Mouse (Mus musculus) embryo, embryonic 11 days (tissue): ENCODE measurements around the gene Appl2.

Experiments used
- DNase-seq: peaks from one replicate; pipeline ENCODE4 v3.0.0-alpha.2; 2015

The Appl2 gene

DNA sequence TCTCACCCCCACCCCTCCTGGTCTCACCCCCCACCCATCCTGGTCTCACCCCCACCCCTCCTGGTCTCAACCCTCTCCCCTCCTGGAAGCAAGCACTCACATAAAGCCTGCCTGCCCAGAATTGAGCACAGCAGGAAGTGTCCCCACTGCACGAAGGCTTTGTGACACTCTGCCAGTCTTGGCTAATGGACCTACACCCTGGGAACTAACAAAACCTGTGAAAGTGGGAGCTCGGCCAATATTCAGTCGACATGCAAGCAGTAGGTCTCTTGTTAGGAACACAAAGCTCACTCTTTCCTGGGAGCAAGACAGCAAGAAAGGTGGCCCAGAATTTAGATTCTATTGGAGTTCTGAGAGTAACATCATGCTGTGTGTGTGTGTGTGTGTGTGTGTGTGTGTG lies 17.6 kb downstream of the Appl2 start:
- no peak for DNase-seq

GRCm38 (mm10) chr10:83629878-83630277 lies 18.7 kb downstream of the Appl2 start:
- DNase-seq, result no peak

- DNase-seq, result no peak
Observed at GRCm38 (mm10) chr10:83629190-83629781, 19.3 kb downstream of the Appl2 start.

- no peak for DNase-seq
Observed at GRCm38 (mm10) chr10:83628241-83628640, 20.3 kb downstream of the Appl2 start.

DNA sequence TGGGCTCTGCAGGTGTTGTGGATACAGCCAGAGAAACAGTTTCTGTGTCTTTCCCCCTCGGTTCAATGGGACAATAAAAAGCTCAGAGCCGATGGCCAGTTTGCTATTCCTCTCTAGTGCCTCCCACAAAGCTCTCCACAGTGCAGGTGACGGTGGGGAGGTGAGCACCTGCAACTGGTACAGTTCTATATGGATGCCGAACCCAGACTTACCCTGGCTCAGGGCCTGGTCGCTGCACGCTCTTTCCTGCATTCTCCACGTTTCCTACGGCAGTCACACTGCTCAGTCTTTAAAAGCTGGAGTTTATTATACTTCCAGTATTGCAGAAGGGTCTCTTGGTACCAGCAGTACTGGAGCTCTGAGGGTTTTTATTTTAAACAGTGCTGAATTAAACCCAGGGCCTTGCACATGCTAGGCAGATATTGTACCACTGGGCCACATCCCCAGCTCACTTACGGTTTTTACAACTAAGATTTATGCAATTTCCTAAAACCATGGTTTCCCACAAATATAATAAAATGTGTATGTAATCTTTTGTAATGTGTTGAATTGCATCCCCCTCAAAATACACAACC lies 21.3 kb downstream of the Appl2 start:
- DNase-seq, result no peak

DNA sequence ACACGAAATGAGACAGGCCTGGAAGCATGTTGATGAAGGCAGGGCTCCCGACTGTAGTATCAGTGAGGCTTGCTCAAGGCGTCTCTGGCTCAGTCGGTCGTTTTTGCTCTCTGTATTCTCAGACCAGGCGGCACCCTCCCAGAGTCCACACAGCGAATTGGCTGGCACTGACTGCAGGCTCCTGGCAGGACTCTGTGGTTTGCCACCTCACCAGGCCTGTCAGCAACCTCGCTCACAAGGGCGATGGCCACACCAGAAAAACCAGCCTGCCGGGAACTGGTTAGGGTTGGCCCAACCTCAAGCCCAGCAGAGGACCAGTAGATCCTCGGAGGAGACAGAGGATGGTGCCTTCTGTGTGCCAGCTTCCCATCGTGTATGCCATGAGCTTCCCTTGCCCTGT lies 23.7 kb downstream of the Appl2 start:
- DNase-seq, result no peak

GRCm38 (mm10) chr10:83624065-83624464 lies 24.5 kb downstream of the Appl2 start:
- no peak for DNase-seq

GRCm38 (mm10) chr10:83620350-83621055 lies 28.0 kb downstream of the Appl2 start:
- no peak for DNase-seq

GRCm38 (mm10) chr10:83618819-83619440 lies 29.6 kb downstream of the Appl2 start:
- no peak for DNase-seq

DNA sequence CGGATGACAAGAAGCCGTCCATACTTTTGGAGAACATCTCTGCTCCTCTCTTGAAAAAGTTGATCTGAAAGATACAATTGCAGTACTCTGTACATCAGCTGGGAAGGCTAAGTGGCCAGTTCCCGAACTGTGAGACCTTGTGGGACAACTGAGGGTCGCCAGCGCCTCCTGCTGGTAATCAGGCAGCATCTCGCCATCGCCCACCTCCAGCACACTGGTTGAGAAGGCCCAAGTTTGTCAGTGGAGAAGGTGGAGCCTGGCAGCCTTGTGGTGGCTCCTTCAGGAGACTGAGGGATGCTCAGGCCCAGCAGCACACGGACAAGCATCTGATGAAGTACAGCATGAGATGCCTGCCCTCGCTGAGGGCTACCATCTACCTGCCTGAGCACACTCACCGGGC lies 31.2 kb downstream of the Appl2 start:
- DNase-seq, result peak; percentile 65

GRCm38 (mm10) chr10:83612648-83613215 lies 35.8 kb downstream of the Appl2 start:
- no peak for DNase-seq

GRCm38 (mm10) chr10:83611863-83612262 lies 36.7 kb downstream of the Appl2 start:
- DNase-seq, result no peak

- DNase-seq, result no peak
Observed at GRCm38 (mm10) chr10:83610518-83610917, 38.0 kb downstream of the Appl2 start.

DNA sequence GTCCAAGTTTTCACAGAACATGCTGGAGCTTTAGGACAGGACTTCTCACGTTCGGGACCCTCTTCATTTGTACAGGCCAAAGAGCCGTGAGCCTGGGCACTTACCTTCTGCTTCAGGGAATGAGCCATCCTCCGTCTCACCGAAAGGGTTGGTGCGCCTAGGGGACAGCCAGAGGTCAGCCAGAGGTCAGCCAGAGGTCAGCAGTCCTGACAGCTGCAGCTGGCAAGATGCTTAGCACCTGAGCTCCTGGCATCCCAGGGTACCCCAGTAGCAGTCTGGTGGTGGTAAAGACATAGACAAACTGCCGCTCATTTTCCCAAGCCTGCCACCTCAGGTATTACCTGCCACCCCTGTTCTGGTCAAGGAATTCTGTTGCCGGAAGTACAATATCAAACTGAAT lies 39.9 kb downstream of the Appl2 start:
- DNase-seq, result no peak

GRCm38 (mm10) chr10:83607111-83607510 lies 41.4 kb downstream of the Appl2 start:
- no peak for DNase-seq

GRCm38 (mm10) chr10:83605637-83606183 lies 42.8 kb downstream of the Appl2 start:
- DNase-seq, result peak; percentile 46

- no peak for DNase-seq
Observed at GRCm38 (mm10) chr10:83603956-83604564, 44.5 kb downstream of the Appl2 start.

DNA sequence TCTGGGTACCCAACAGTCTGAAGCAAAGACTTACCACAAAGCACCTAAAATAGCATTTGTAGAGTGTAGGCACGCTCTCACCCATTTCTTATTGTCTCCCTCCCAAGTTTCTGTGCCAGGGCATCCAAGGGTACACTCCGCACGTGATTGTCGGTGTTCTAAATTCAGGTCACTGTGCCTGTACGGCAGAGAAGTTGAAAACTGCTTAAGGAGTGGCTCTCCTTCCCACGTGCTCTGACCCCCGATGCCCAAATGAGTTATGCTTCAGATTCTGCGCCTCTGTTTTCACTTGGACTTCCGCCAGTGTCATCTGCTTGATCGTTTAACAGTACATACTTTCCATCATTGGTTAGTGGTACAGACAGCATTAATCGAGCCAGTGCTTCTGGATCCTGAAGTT lies 47.9 kb downstream of the Appl2 start:
- DNase-seq, result no peak

DNA sequence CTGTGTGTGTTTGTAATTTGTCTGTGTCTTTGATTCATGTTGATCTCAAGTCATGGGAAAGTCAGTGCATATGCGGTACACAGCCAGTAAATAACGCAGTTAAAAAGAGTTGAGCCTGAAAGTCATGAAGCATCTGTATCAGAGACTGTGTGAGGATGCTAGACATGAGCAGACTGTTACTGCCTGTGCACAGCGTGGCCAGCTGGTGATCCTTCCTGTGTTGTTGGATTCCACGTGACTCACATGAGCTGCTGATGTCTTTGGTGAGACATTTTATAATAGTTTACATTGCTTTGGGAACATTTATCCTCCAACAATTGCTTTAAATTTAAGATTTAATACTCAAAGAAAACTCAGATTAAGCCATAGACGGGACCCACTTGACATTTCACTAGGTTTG lies 54.0 kb downstream of the Appl2 start:
- DNase-seq, result no peak

- no peak for DNase-seq
Observed at GRCm38 (mm10) chr10:83592616-83593015, 55.9 kb downstream of the Appl2 start.

DNA sequence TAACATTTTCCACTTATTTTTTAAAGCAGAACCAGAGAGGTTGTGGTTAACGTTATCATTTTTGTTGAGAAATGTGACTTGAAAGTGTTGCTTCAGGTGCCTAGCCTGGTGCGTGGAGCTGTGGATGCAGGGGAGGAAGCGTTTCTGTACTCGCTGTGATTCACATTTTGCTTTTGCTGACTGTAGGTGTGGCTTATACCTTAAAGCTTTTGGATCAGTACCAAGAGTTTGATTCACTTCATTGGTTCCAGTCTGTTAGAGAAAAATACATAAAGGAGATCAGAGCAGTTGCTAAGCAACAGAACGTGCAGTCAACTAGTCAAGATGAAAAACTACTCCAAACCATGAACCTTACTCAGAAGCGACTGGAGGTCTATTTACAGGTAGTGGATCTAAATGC lies 57.7 kb downstream of the Appl2 start:
- DNase-seq, result no peak

DNA sequence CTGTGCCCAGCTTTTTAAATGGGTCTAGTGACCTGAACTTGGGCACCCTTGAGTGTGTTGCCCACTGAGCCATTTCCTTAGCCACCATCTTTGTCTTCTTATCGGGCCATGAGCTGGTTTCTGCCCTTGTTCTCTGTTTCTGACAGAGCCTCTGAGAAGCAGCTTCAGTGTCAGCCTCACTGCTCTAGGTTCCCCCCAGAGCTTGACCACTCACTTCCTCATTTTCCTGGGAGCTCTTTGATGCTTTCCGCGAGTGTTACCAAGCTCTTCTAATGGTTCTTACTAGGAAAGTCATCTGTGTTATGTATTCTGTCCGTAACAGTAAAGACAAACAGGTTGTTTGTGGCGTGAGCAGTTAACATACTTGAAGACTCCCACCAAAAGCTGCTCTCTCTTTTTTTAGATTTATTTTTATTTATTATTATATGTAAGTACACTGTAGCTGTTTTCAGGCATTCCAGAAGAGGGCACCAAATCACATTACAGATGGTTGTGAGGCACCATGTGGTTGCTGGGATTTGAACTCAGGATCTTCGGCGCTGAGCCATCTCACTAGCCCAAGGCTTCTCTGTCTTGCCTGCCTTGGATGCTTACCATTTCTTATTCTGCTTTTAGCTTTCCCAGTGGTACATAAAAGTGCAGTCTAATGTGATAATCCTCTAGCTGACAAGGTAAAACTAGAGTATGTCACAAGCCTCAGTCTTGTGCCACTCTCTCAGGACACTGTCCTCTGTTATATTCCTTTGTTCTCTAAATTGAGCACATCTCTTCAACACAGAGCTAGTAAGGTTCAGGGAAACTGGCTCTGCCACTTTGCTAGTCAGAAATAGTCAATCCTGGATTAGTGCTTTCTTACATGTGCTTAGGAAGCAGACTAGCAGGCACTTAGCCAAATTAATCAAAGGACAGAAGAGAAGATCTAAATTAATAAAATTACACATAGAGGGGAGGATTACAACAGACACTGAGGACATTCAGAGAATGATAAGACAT lies 82.8 kb downstream of the Appl2 start:
- DNase-seq, result no peak
